Mouse (Mus musculus): Measurements from ENCODE around the gene Vezt. TPM values are rescaled to one million over a fixed set of nuclear protein-coding genes. Genes with fewer than 3 reads are reported as not detected.

Gene Vezt
- polyA plus RNA-seq, 1 experiment = 38.9 TPM

DNA sequence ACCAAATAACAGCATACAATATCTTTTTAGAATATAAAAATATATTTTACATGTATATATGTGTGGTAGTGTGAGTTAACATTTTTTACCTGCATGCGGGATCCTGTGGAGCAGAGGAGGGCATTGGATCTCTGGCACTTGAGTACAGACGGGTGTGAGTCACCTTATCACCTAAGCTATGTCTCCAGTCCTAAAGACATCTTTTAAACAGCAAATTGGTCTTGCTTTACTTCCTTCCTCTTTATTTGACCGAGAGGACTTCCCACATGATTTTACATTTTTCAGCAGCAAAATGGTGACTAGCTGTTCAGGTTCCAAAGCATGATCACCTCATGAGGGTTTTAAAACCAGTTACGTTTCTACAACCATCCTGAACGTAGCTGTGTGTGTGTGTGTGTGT, 124.3 kb downstream of the Vezt start:
- TF ChIP-seq POLR2A (IDR thresholded peaks at IDR 0.05; ENCODE audit: extremely low read depth, insufficient read depth, low read length) (no peak), CTCF (IDR thresholded peaks at IDR 0.05; ENCODE audit: extremely low read depth, insufficient read depth, low read length) (no peak)
- H3K27ac ChIP-seq (ENCODE audit: insufficient read depth, low read length) = no peak overlapping the region
- no peak overlapping the region for H3K4me3 ChIP-seq (ENCODE audit: insufficient read depth, low read length)
- H3K4me1 ChIP-seq (ENCODE audit: control insufficient read depth, insufficient read depth, low read length) = no peaks in the 10 kb centered on the region

GRCm38 (mm10) chr10:93909811-93910446, 125.7 kb downstream of the Vezt start:
- no peak overlapping the region for H3K4me3 ChIP-seq (ENCODE audit: insufficient read depth, low read length)
- TF ChIP-seq CTCF (IDR thresholded peaks at IDR 0.05; ENCODE audit: extremely low read depth, insufficient read depth, low read length) = no peak
- TF ChIP-seq POLR2A (IDR thresholded peaks at IDR 0.05; ENCODE audit: extremely low read depth, insufficient read depth, low read length) = no peak

GRCm38 (mm10) chr10:93909015-93909414, 126.6 kb downstream of the Vezt start:
- Histone ChIP-seq H3K4me3 (ENCODE audit: insufficient read depth, low read length) (no peak overlapping the region), H3K27ac (ENCODE audit: insufficient read depth, low read length) (no peak overlapping the region), H3K4me1 (ENCODE audit: control insufficient read depth, insufficient read depth, low read length) (no peaks in the 10 kb centered on the region)
- TF ChIP-seq CTCF (IDR thresholded peaks at IDR 0.05; ENCODE audit: extremely low read depth, insufficient read depth, low read length) (no peak), POLR2A (IDR thresholded peaks at IDR 0.05; ENCODE audit: extremely low read depth, insufficient read depth, low read length) (no peak)

More at GRCm38 (mm10) chr10:93909811-93910446, 125.7 kb downstream of the Vezt start:
- Histone ChIP-seq H3K4me1 (ENCODE audit: control insufficient read depth, insufficient read depth, low read length) (no peaks in the 10 kb centered on the region), H3K27ac (ENCODE audit: insufficient read depth, low read length) (no peak overlapping the region)

- Histone ChIP-seq H3K27ac (ENCODE audit: insufficient read depth, low read length) (no peak overlapping the region), H3K4me3 (ENCODE audit: insufficient read depth, low read length) (no peak overlapping the region), H3K4me1 (ENCODE audit: control insufficient read depth, insufficient read depth, low read length) (no peaks in the 10 kb centered on the region)
- no peak for TF ChIP-seq CTCF (IDR thresholded peaks at IDR 0.05; ENCODE audit: extremely low read depth, insufficient read depth, low read length)
- TF ChIP-seq POLR2A (IDR thresholded peaks at IDR 0.05; ENCODE audit: extremely low read depth, insufficient read depth, low read length) = no peak
Measured at GRCm38 (mm10) chr10:93908540-93908939, 127.1 kb downstream of the Vezt start.

- TF ChIP-seq CTCF (IDR thresholded peaks at IDR 0.05; ENCODE audit: extremely low read depth, insufficient read depth, low read length) (no peak), POLR2A (IDR thresholded peaks at IDR 0.05; ENCODE audit: extremely low read depth, insufficient read depth, low read length) (no peak)
- H3K4me3 ChIP-seq (ENCODE audit: insufficient read depth, low read length) = no peak overlapping the region
- H3K27ac ChIP-seq (ENCODE audit: insufficient read depth, low read length) = no peak overlapping the region
- H3K4me1 ChIP-seq (ENCODE audit: control insufficient read depth, insufficient read depth, low read length) = no peaks in the 10 kb centered on the region
Measured at GRCm38 (mm10) chr10:93907376-93907775, 128.2 kb downstream of the Vezt start.

GRCm38 (mm10) chr10:93899907-93900306, 135.7 kb downstream of the Vezt start:
- Histone ChIP-seq H3K4me1 (ENCODE audit: control insufficient read depth, insufficient read depth, low read length) (no peaks in the 10 kb centered on the region), H3K27ac (ENCODE audit: insufficient read depth, low read length) (no peak overlapping the region), H3K4me3 (ENCODE audit: insufficient read depth, low read length) (no peak overlapping the region)
- TF ChIP-seq POLR2A (IDR thresholded peaks at IDR 0.05; ENCODE audit: extremely low read depth, insufficient read depth, low read length) (no peak), CTCF (IDR thresholded peaks at IDR 0.05; ENCODE audit: extremely low read depth, insufficient read depth, low read length) (no peak)

DNA sequence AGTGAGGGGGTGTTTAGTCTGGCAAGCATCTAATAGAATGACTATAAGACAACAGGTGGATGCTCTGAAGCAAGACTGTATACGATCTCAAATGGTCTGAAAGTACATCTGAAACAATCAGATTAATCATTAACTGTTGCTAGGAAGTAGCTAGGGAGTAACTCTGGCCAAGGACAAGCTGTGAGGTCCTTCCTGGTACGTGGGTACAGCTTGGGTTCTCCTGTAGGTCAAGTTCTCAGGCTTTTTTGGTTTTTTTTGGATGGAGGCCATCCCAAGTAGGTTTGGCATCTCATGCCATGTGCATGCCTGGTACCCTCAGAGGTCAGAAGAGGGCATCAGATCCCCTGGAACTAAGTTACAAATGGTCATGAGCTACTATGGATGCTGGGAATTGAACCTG, 136.3 kb downstream of the Vezt start:
- TF ChIP-seq POLR2A (IDR thresholded peaks at IDR 0.05; ENCODE audit: extremely low read depth, insufficient read depth, low read length) (no peak), CTCF (IDR thresholded peaks at IDR 0.05; ENCODE audit: extremely low read depth, insufficient read depth, low read length) (no peak)
- Histone ChIP-seq H3K4me1 (ENCODE audit: control insufficient read depth, insufficient read depth, low read length) (no peaks in the 10 kb centered on the region), H3K27ac (ENCODE audit: insufficient read depth, low read length) (no peak overlapping the region)

GRCm38 (mm10) chr10:93897043-93897646, 138.5 kb downstream of the Vezt start, which contains the start of gene Metap2:
TSS of gene Metap2 (minus strand) at chr10:93897093.
- Histone ChIP-seq H3K4me3 (ENCODE audit: insufficient read depth, low read length) (no peak within 1 kb of the TSS), H3K4me1 (ENCODE audit: control insufficient read depth, insufficient read depth, low read length) (no peaks in the 10 kb centered on the region), H3K27ac (ENCODE audit: insufficient read depth, low read length) (no peak within 1 kb of the TSS)
- no peak for TF ChIP-seq POLR2A (IDR thresholded peaks at IDR 0.05; ENCODE audit: extremely low read depth, insufficient read depth, low read length)
- no peak for TF ChIP-seq CTCF (IDR thresholded peaks at IDR 0.05; ENCODE audit: extremely low read depth, insufficient read depth, low read length)

More for the DNA sequence above, 136.3 kb downstream of the Vezt start:
- no peak overlapping the region for H3K4me3 ChIP-seq (ENCODE audit: insufficient read depth, low read length)

DNA sequence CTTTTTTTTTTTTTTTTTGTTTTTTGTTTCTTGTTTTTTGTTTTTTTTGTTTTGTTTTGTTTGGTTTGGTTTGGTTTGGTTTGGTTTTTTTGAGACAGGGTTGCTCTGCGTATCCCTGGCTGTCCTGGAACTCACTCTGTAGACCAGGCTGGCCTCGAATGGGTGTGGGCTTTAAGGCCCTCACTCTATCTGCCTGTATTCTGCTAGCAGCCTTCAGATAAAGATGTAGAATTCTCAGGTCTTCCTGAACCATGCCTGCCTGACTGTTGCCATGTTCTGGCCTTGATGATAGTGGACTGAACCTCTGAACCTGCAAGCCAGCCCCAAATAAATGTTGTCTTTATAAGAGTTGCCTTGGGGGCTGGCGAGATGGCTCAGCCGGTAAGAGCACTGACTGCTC, 143.1 kb downstream of the Vezt start:
- no peak overlapping the region for H3K27ac ChIP-seq (ENCODE audit: insufficient read depth, low read length)
- TF ChIP-seq POLR2A (IDR thresholded peaks at IDR 0.05; ENCODE audit: extremely low read depth, insufficient read depth, low read length) = no peak
- no peak for TF ChIP-seq CTCF (IDR thresholded peaks at IDR 0.05; ENCODE audit: extremely low read depth, insufficient read depth, low read length)
- H3K4me3 ChIP-seq (ENCODE audit: insufficient read depth, low read length) = no peak overlapping the region
- H3K4me1 ChIP-seq (ENCODE audit: control insufficient read depth, insufficient read depth, low read length) = no peaks in the 10 kb centered on the region; the same call in 1 of the 2 replicates

DNA sequence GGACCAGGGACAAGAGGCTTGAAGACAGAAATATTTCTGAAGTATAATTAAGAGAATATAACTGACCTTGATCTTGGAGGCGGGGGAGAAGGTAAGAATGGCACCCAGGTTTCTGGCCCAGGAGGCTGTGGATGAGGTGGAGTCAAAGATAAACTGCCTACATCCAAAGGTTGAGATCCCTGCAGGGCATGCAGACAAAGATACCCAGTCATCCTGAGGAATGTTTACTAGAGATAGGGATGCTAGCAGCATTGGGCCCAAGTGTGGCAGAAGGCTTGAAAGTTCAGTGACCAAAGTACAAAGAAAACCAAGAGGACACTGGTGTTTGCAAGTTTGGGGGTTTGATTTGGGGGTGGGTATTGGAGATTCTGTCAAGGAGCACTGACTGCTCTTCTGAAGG, 144.6 kb downstream of the Vezt start:
- H3K4me1 ChIP-seq (ENCODE audit: control insufficient read depth, insufficient read depth, low read length) = no peaks in the 10 kb centered on the region; the same call in 1 of the 2 replicates
- TF ChIP-seq POLR2A (IDR thresholded peaks at IDR 0.05; ENCODE audit: extremely low read depth, insufficient read depth, low read length) = no peak
- TF ChIP-seq CTCF (IDR thresholded peaks at IDR 0.05; ENCODE audit: extremely low read depth, insufficient read depth, low read length) = no peak
- no peak overlapping the region for H3K27ac ChIP-seq (ENCODE audit: insufficient read depth, low read length)
- H3K4me3 ChIP-seq (ENCODE audit: insufficient read depth, low read length) = no peak overlapping the region
